Mouse (Mus musculus): Measurements from ENCODE around the gene Irf2bp1.

Irf2bp1 gene

GRCm38 (mm10) chr7:19028067-19028466 lies 24.2 kb downstream of the Irf2bp1 start:
- DNase-seq (ENCODE audit: low spot score in 2 of 2): no peak

- no peak for DNase-seq (ENCODE audit: low spot score in 2 of 2)
Observed at GRCm38 (mm10) chr7:19029084-19029653, 25.3 kb downstream of the Irf2bp1 start.

- no peak for DNase-seq (ENCODE audit: low spot score in 2 of 2)
Observed at GRCm38 (mm10) chr7:19031641-19032040, 27.8 kb downstream of the Irf2bp1 start.

- DNase-seq (ENCODE audit: low spot score in 2 of 2): no peak
Observed at GRCm38 (mm10) chr7:19044616-19045015, 40.8 kb downstream of the Irf2bp1 start.

GRCm38 (mm10) chr7:19046286-19047069 lies 42.6 kb downstream of the Irf2bp1 start:
- DNase-seq (ENCODE audit: low spot score in 2 of 2): no peak

GRCm38 (mm10) chr7:19048006-19048527 lies 44.2 kb downstream of the Irf2bp1 start:
- no peak for DNase-seq (ENCODE audit: low spot score in 2 of 2)

- DNase-seq (ENCODE audit: low spot score in 2 of 2): no peak
Observed at GRCm38 (mm10) chr7:19049252-19049651, 45.4 kb downstream of the Irf2bp1 start.

GRCm38 (mm10) chr7:19050172-19050571 lies 46.3 kb downstream of the Irf2bp1 start:
- peak in 1 of 2 experiments; percentile 40 for DNase-seq (ENCODE audit: low spot score in 2 of 2)

GRCm38 (mm10) chr7:19051161-19051560 lies 47.3 kb downstream of the Irf2bp1 start:
- no peak for DNase-seq (ENCODE audit: low spot score in 2 of 2)

GRCm38 (mm10) chr7:19052345-19053135 lies 48.7 kb downstream of the Irf2bp1 start:
- peak in 1 of 2 experiments; percentile 75 for DNase-seq (ENCODE audit: low spot score in 2 of 2)

- DNase-seq (ENCODE audit: low spot score in 2 of 2): no peak
Observed at GRCm38 (mm10) chr7:19053136-19053532, 49.3 kb downstream of the Irf2bp1 start.

- no peak for DNase-seq (ENCODE audit: low spot score in 2 of 2)
Observed at GRCm38 (mm10) chr7:19054047-19054776, 50.4 kb downstream of the Irf2bp1 start, which contains the start of gene Rsph6a. TSS of gene Rsph6a (plus strand) at chr7:19054690.

- DNase-seq (ENCODE audit: low spot score in 2 of 2): no peak
Observed at GRCm38 (mm10) chr7:19054777-19055076, 50.9 kb downstream of the Irf2bp1 start.

- DNase-seq (ENCODE audit: low spot score in 2 of 2): no peak
Observed at GRCm38 (mm10) chr7:19055108-19055507, 51.3 kb downstream of the Irf2bp1 start.

Data from left cerebral cortex, adult 9 months (tissue).